Mouse (Mus musculus): ENCODE measurements around the gene Grin2a. TPM values are rescaled to one million over a fixed set of nuclear protein-coding genes. Genes with fewer than 3 reads are reported as not detected.

The Grin2a gene
- total and polyA plus RNA-seq, 3 experiments = not detected

GRCm38 (mm10) chr16:9910672-9911071 lies 84.7 kb downstream of the Grin2a start:
- Histone ChIP-seq H3K9me3 (replicated peaks; ENCODE audit: insufficient read depth, low read length) (no peaks in the 10 kb centered on the region), H3K27ac (ENCODE audit: control insufficient read depth, low read depth, low read length) (no peak overlapping the region), H3K4me1 (ENCODE audit: control insufficient read depth in 1 of 2, insufficient read depth in 2 of 2, low read length in 2 of 2) (no peaks in the 10 kb centered on the region), H3K4me3 (ENCODE audit: control insufficient read depth in 1 of 2, insufficient read depth in 1 of 2, low read depth in 2 of 2, low read length in 2 of 2) (no peak overlapping the region), H3K79me2 (ENCODE audit: control insufficient read depth, insufficient read depth, low read length, poor library complexity) (no peaks in the 10 kb centered on the region), H3K9ac (ENCODE audit: control insufficient read depth, low read depth, low read length, poor library complexity, severe bottlenecking) (no peak overlapping the region), H3K27me3 (ENCODE audit: control insufficient read depth in 1 of 2, insufficient read depth in 2 of 2, low read length in 2 of 2) (no peaks in the 10 kb centered on the region), H3K36me3 (ENCODE audit: control insufficient read depth in 1 of 2, insufficient read depth in 2 of 2, low read length in 2 of 2) (no peaks in the 10 kb centered on the region)
- no peak for TF ChIP-seq E2F4 (IDR thresholded peaks at IDR 0.05; ENCODE audit: borderline replicate concordance, low read depth, low read length)
- TF ChIP-seq TCF12 (IDR thresholded peaks at IDR 0.05; ENCODE audit: low read depth, low read length) = no peak
- TF ChIP-seq RCOR1 (IDR thresholded peaks at IDR 0.05; ENCODE audit: low read depth, low read length) = no peak
- TF ChIP-seq MAX (IDR thresholded peaks at IDR 0.05; ENCODE audit: low read length) = no peak
- no peak for TF ChIP-seq MYC (IDR thresholded peaks at IDR 0.05; ENCODE audit: low read depth, low read length)
- TF ChIP-seq ZNF384 (IDR thresholded peaks at IDR 0.05; ENCODE audit: low read depth, low read length) = no peak
- no peak for TF ChIP-seq MAFK (IDR thresholded peaks at IDR 0.05; ENCODE audit: borderline replicate concordance, low read depth, low read length)
- TF ChIP-seq NRF1 (IDR thresholded peaks at IDR 0.05; ENCODE audit: insufficient read depth, low read depth, low read length, poor library complexity, severe bottlenecking) = no peak
- no peak for TF ChIP-seq POLR2AphosphoS2 (IDR thresholded peaks at IDR 0.05; ENCODE audit: low read length)
- no peak for TF ChIP-seq RAD21 (IDR thresholded peaks at IDR 0.05; ENCODE audit: low read depth, low read length)
- no peak for TF ChIP-seq TAL1 (IDR thresholded peaks at IDR 0.05; ENCODE audit: low read length)
- no peak for TF ChIP-seq CTCF (IDR thresholded peaks at IDR 0.05 in 2 of 3, conservative IDR thresholded peaks at IDR 0.05 in 1 of 3; ENCODE audit: control insufficient read depth in 1 of 3, insufficient read depth in 1 of 3, low read depth in 2 of 3, low read length in 3 of 3, poor library complexity in 1 of 3, severe bottlenecking in 1 of 3)
- no peak for TF ChIP-seq EP300 (IDR thresholded peaks at IDR 0.05; ENCODE audit: low read depth in 1 of 2, low read length in 2 of 2)
- no peak for TF ChIP-seq CHD2 (IDR thresholded peaks at IDR 0.05; ENCODE audit: low read length)
- TF ChIP-seq ZKSCAN1 (IDR thresholded peaks at IDR 0.05; ENCODE audit: low read depth, low read length) = no peak
- DNase-seq (ENCODE audit: low read depth, low spot score) = no peak

GRCm38 (mm10) chr16:9909225-9909624 lies 86.1 kb downstream of the Grin2a start:
- no peak overlapping the region for H3K4me3 ChIP-seq (ENCODE audit: control insufficient read depth in 1 of 2, insufficient read depth in 1 of 2, low read depth in 2 of 2, low read length in 2 of 2)
- H3K36me3 ChIP-seq (ENCODE audit: control insufficient read depth in 1 of 2, insufficient read depth in 2 of 2, low read length in 2 of 2) = no peaks in the 10 kb centered on the region
- no peaks in the 10 kb centered on the region for H3K79me2 ChIP-seq (ENCODE audit: control insufficient read depth, insufficient read depth, low read length, poor library complexity)
- H3K9ac ChIP-seq (ENCODE audit: control insufficient read depth, low read depth, low read length, poor library complexity, severe bottlenecking) = no peak overlapping the region
- H3K27me3 ChIP-seq (ENCODE audit: control insufficient read depth in 1 of 2, insufficient read depth in 2 of 2, low read length in 2 of 2) = no peaks in the 10 kb centered on the region
- no peak for TF ChIP-seq POLR2AphosphoS2 (IDR thresholded peaks at IDR 0.05; ENCODE audit: low read length)
- TF ChIP-seq MYC (IDR thresholded peaks at IDR 0.05; ENCODE audit: low read depth, low read length) = no peak
- no peak for TF ChIP-seq EP300 (IDR thresholded peaks at IDR 0.05; ENCODE audit: low read depth in 1 of 2, low read length in 2 of 2)
- no peak for TF ChIP-seq CHD1 (IDR thresholded peaks at IDR 0.05; ENCODE audit: low read depth, low read length)
- TF ChIP-seq MAX (IDR thresholded peaks at IDR 0.05; ENCODE audit: low read length) = no peak
- no peak for TF ChIP-seq USF2 (IDR thresholded peaks at IDR 0.05; ENCODE audit: borderline replicate concordance in 1 of 2, insufficient read depth in 1 of 2, low read depth in 1 of 2, low read length in 2 of 2)
- TF ChIP-seq JUND (IDR thresholded peaks at IDR 0.05; ENCODE audit: low read depth, low read length) = no peak
- no peaks in the 10 kb centered on the region for H3K4me1 ChIP-seq (ENCODE audit: control insufficient read depth in 1 of 2, insufficient read depth in 2 of 2, low read length in 2 of 2)
- DNase-seq (ENCODE audit: low read depth, low spot score) = no peak
- no peak overlapping the region for H3K27ac ChIP-seq (ENCODE audit: control insufficient read depth, low read depth, low read length)
- no peaks in the 10 kb centered on the region for H3K9me3 ChIP-seq (replicated peaks; ENCODE audit: insufficient read depth, low read length)

Data from MEL (cell line).